Mouse (Mus musculus) small intestine, adult 2 months (tissue): ENCODE measurements around the gene Utf1. TPM values are rescaled to one million over a fixed set of nuclear protein-coding genes. Genes with fewer than 3 reads are reported as not detected.

ENCODE experiments used
- H3K27ac ChIP-seq: fragments of 200-500 bp; 2 replicates; pipeline ENCODE4 v1.5.1; 2012; ENCODE audit warnings: low read depth, low read length, control low read depth, inconsistent platforms; ENCODE audit not compliant: insufficient read depth
- H3K27me3 ChIP-seq: fragments of 200-500 bp; 2 replicates; pipeline ENCODE4 v1.6.1; 2012; ENCODE audit warnings: mild to moderate bottlenecking, moderate library complexity, low read length, inconsistent platforms; ENCODE audit not compliant: control insufficient read depth, insufficient read depth
- H3K36me3 ChIP-seq: fragments of 200-500 bp; 2 replicates; pipeline ENCODE4 v1.6.1; 2012; ENCODE audit warnings: mild to moderate bottlenecking, low read length, control low read depth, inconsistent platforms; ENCODE audit not compliant: control insufficient read depth, insufficient read depth
- H3K4me1 ChIP-seq: fragments of 200-500 bp; 2 replicates; pipeline ENCODE4 v1.6.1; 2012; ENCODE audit warnings: low read length, inconsistent platforms, mixed read lengths; ENCODE audit not compliant: control insufficient read depth, insufficient read depth, insufficient read length
- H3K4me3 ChIP-seq: fragments of 200-500 bp; 2 replicates; pipeline ENCODE4 v1.5.1; 2012; ENCODE audit warnings: low read depth, mild to moderate bottlenecking, control low read depth, inconsistent platforms, low read length, moderate library complexity
- CTCF ChIP-seq: fragments of 200-500 bp; IDR thresholded peaks from 2 replicates; pipeline ENCODE4 v1.5.1; 2012; ENCODE audit warnings: low read depth, mild to moderate bottlenecking, control low read depth, inconsistent platforms, low read length, moderate library complexity, mixed read lengths; ENCODE audit not compliant: insufficient replicate concordance, insufficient read length; ENCODE audit errors: extremely low read depth
- POLR2A ChIP-seq: fragments of 200-500 bp; IDR thresholded peaks from 2 replicates; pipeline ENCODE4 v1.6.1; 2012; ENCODE audit warnings: low read depth, mild to moderate bottlenecking, control low read depth, inconsistent platforms, low read length, moderate library complexity
- WGBS: fragments of 180-500 bp; shearing (Covaris S2); methylation state at CpG from one replicate; pipeline ENCODE4 v1.1.7; 2018; 5-methylcytosine and 5-hydroxymethylcytosine counted together
- polyA plus RNA-seq: library from polyadenylated mRNA; depleted of rRNA; stranded (reverse); fragments of >200 nt; gene quantifications from 2 replicates; pipeline ENCODE4 v1.2.3, GENCODE M21; 2012

Gene Utf1
- polyA plus RNA-seq, 1 experiment = 0.67 TPM

GRCm38 (mm10) chr7:139937810-139938209 is 5.8 kb upstream of the Utf1 start:
- Histone ChIP-seq H3K27me3 (no peaks in the 10 kb centered on the region), H3K4me1 (no peaks in the 10 kb centered on the region), H3K4me3 (no peak overlapping the region), H3K27ac (no peak overlapping the region), H3K36me3 (no peaks in the 10 kb centered on the region)
- no peak for TF ChIP-seq CTCF
- no peak for TF ChIP-seq POLR2A
- WGBS = 64% methylated on average over 5 of the region's 5 CpGs

GRCm38 (mm10) chr7:139940476-139941209 is 2.9 kb upstream of the Utf1 start:
- H3K27ac ChIP-seq = no peak overlapping the region
- no peak overlapping the region for H3K4me3 ChIP-seq
- H3K4me1 ChIP-seq = peaks cover 8% of the 10 kb centered on the region
- TF ChIP-seq POLR2A (no peak), CTCF (no peak)
- no peaks in the 10 kb centered on the region for H3K36me3 ChIP-seq
- WGBS = 67% methylated on average over 16 of the region's 16 CpGs
- peaks cover 23% of the 10 kb centered on the region for H3K27me3 ChIP-seq

GRCm38 (mm10) chr7:139944291-139945240 is 977 bp downstream of the Utf1 start:
- WGBS = 8% methylated on average over 68 of the region's 68 CpGs
- H3K36me3 ChIP-seq = no peaks in the 10 kb centered on the region
- H3K4me1 ChIP-seq = peaks cover 8% of the 10 kb centered on the region
- H3K4me3 ChIP-seq = peak overlapping the region; percentile 45
- no peak overlapping the region for H3K27ac ChIP-seq
- peaks cover 26% of the 10 kb centered on the region for H3K27me3 ChIP-seq
- TF ChIP-seq POLR2A (no peak), CTCF (no peak)

- TF ChIP-seq POLR2A (no peak), CTCF (no peak)
- H3K27me3 ChIP-seq = peaks cover 26% of the 10 kb centered on the region
- no peak overlapping the region for H3K4me3 ChIP-seq
- WGBS = 60% methylated on average over 5 of the region's 5 CpGs
- H3K27ac ChIP-seq = no peak overlapping the region
- no peaks in the 10 kb centered on the region for H3K36me3 ChIP-seq
- peaks cover 8% of the 10 kb centered on the region for H3K4me1 ChIP-seq
These were observed 1.9 kb downstream of the Utf1 start for GRCm38 (mm10) chr7:139945516-139945915.

- 76% methylated on average over 5 of the region's 5 CpGs for WGBS
- H3K4me3 ChIP-seq = no peak overlapping the region
These were observed 2.4 kb downstream of the Utf1 start for GRCm38 (mm10) chr7:139946032-139946431.

GRCm38 (mm10) chr7:139949893-139950282 is 6.3 kb downstream of the Utf1 start:
- peak overlapping the region; percentile 47 for H3K27ac ChIP-seq
- WGBS = 1% methylated on average over 15 of the region's 15 CpGs
- H3K36me3 ChIP-seq = no peaks in the 10 kb centered on the region
- H3K27me3 ChIP-seq = peaks cover 10% of the 10 kb centered on the region
- peak overlapping the region; percentile 65 for H3K4me3 ChIP-seq
- no peaks in the 10 kb centered on the region for H3K4me1 ChIP-seq
- TF ChIP-seq CTCF (peak; percentile 45; the same call in 1 of the 2 replicates), POLR2A (no peak)

More at GRCm38 (mm10) chr7:139946032-139946431, 2.4 kb downstream of the Utf1 start:
- peaks cover 26% of the 10 kb centered on the region for H3K27me3 ChIP-seq
- TF ChIP-seq CTCF (no peak), POLR2A (no peak)
- H3K27ac ChIP-seq = no peak overlapping the region
- no peaks in the 10 kb centered on the region for H3K36me3 ChIP-seq
- H3K4me1 ChIP-seq = peaks cover 8% of the 10 kb centered on the region
